Mouse (Mus musculus) testis, adult 2 months (tissue): Measurements from ENCODE around the gene March11.

Experiments used
- CTCF ChIP-seq: fragments of 200-500 bp; IDR thresholded peaks from 2 replicates; pipeline ENCODE4 v1.5.1; 2012; ENCODE audit warnings: low read depth, mild to moderate bottlenecking, inconsistent platforms, low read length, moderate library complexity; ENCODE audit not compliant: control insufficient read depth, insufficient read depth, insufficient replicate concordance
- POLR2A ChIP-seq: fragments of 200-500 bp; IDR thresholded peaks from 2 replicates; pipeline ENCODE4 v1.6.1; 2012; ENCODE audit warnings: low read depth, mild to moderate bottlenecking, inconsistent platforms, low read length, moderate library complexity; ENCODE audit not compliant: control insufficient read depth

DNA sequence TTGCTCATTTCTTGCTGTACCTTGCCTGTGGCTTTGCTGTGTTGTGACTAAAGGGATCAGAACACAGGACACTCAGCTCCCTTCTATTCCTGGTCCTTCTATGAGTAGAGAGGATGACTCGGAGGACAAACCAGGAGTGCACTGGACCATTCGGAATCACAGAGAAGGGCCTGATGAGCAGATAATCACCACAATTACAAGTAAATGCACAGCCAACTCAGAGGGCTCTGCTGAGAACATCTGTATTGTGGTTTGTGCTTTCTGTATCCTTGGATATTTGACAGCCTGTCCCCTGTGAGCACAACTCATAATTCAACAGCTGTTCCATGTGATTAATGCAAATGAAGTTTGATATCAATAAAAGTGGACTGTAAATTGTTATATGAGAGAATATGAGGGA lies 11.0 kb downstream of the March11 start:
- TF ChIP-seq CTCF (no peak), POLR2A (no peak)
